Mouse (Mus musculus) embryonic facial prominence, embryonic 11.5 days (tissue): Measurements from ENCODE around the gene Atg2b. TPM values are rescaled to one million over a fixed set of nuclear protein-coding genes. Genes with fewer than 3 reads are reported as not detected.

Experiments
- ATAC-seq: fragments of 200-750 bp; cut with Nextera tagmentation; replicated peaks from 2 replicates; pipeline ENCODE4 v1.8.0; 2017; ENCODE audit warnings: low read depth; ENCODE audit not compliant: insufficient number of reproducible peaks, low FRiP score, low TSS enrichment
- DNase-seq: peaks from one replicate; pipeline ENCODE4 v3.0.0-alpha.2; 2015; ENCODE audit warnings: low spot score
- H3K27ac ChIP-seq: fragments of 300-500 bp; sonication (generic); replicated peaks from 2 replicates; pipeline ENCODE4 v1.5.1; 2014; ENCODE audit warnings: mild to moderate bottlenecking, low read depth, low read length, control low read depth
- H3K27me3 ChIP-seq: fragments of 300-500 bp; sonication (generic); 2 replicates; pipeline ENCODE4 v1.6.1; 2014; ENCODE audit warnings: mild to moderate bottlenecking, low read length, moderate library complexity, mixed read lengths; ENCODE audit not compliant: control insufficient read depth, insufficient read depth
- H3K36me3 ChIP-seq: fragments of 300-500 bp; sonication (generic); replicated peaks from 2 replicates; pipeline ENCODE4 v1.6.1; 2014; ENCODE audit warnings: low read depth, mild to moderate bottlenecking, low read length, moderate library complexity, mixed read lengths; ENCODE audit not compliant: control insufficient read depth, insufficient read depth
- H3K4me1 ChIP-seq: fragments of 300-500 bp; sonication (generic); 2 replicates; pipeline ENCODE4 v1.6.1; 2014; ENCODE audit warnings: low read length, mixed read lengths; ENCODE audit not compliant: control insufficient read depth, insufficient read depth
- H3K4me2 ChIP-seq: fragments of 300-500 bp; sonication (generic); 2 replicates; pipeline ENCODE4 v1.6.1; 2014; ENCODE audit warnings: low read depth, mild to moderate bottlenecking, control low read depth, low read length, moderate library complexity
- H3K4me3 ChIP-seq: fragments of 300-500 bp; sonication (generic); 2 replicates; pipeline ENCODE4 v1.5.1; 2014; ENCODE audit warnings: low read depth, low read length, control low read depth
- H3K9ac ChIP-seq: fragments of 300-500 bp; sonication (generic); replicated peaks from 2 replicates; pipeline ENCODE4 v1.6.1; 2014; ENCODE audit warnings: mild to moderate bottlenecking, control low read depth, low read length
- H3K9me3 ChIP-seq: fragments of 300-500 bp; sonication (generic); replicated peaks from 2 replicates; pipeline ENCODE4 v1.6.1; 2016; ENCODE audit warnings: mild to moderate bottlenecking, low read length, inconsistent platforms, mixed read lengths; ENCODE audit not compliant: control insufficient read depth
- WGBS: fragments of 180-500 bp; shearing (Covaris S2); extraction: QIAGEN DNeasy Blood & Tissue Kit; methylation state at CpG from one replicate; pipeline ENCODE4 v1.1.7; 2014; 5-methylcytosine and 5-hydroxymethylcytosine counted together
- polyA plus RNA-seq: library from polyadenylated mRNA; unstranded; fragments of >200 nt; fragmentation: Nextera tagmentation; extraction: Ambion mirVana; gene quantifications from 2 replicates; pipeline ENCODE4 v1.2.1, GENCODE M21; 2014

Gene Atg2b
- polyA plus RNA-seq, 1 experiment from 2014 or later, result 12.6 TPM

DNA sequence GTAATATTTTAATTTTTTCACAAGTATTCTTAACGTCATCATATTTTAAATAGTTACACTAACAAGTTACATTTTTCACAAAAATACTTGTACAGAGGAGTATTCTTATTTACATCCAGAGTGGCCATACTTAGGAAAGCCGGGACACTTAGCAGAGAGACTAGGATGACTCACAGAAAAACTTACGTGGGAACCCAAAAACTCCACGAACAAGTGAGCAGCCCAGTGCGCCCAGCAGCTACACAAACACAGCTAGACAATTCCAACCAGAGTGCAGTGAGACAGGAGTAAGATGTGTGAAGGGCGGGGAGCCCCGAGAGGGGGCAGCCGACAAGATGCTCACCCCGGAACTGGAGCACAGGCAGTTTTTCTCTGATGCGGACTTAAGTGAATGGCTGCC lies 71.5 kb downstream of the Atg2b start:
- no peaks in the 10 kb centered on the region for H3K9me3 ChIP-seq
- no peaks in the 10 kb centered on the region for H3K27me3 ChIP-seq
- H3K4me3 ChIP-seq, result no peak overlapping the region
- H3K4me1 ChIP-seq, result no peaks in the 10 kb centered on the region
- no peak overlapping the region for H3K4me2 ChIP-seq
- H3K27ac ChIP-seq, result no peak overlapping the region
- no peak for ATAC-seq
- 86% methylated on average over 10 of the region's 10 CpGs for WGBS
- no peaks in the 10 kb centered on the region; the same call in 1 of the 2 replicates for H3K36me3 ChIP-seq
- no peak overlapping the region for H3K9ac ChIP-seq
- DNase-seq, result no peak

DNA sequence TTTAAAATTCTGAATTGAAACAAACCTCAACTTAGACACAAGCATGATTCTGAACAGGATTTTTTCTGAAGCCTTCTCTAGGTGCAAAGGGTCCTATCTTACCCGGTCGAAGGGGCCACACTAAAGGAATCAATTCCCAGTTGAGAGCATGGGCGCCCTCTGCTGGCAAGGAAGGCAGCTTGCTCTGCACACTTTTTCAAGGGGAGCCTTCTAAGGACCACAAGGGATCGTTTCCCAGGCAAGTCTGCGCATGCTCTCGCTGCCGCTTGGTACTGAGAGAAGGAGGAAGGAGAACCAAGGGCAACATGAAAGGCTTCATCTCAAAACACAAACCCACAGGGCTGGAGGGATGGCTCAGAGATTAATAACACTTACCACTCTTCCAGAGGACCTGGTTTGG lies 73.3 kb downstream of the Atg2b start:
- DNase-seq (peak; percentile 90), ATAC-seq (0 out of 2 replicates have a peak, but pooled peaks have one; percentile 37)
- Histone ChIP-seq H3K4me3 (no peak overlapping the region), H3K27ac (no peak overlapping the region), H3K9ac (no peak overlapping the region), H3K9me3 (no peaks in the 10 kb centered on the region), H3K4me1 (no peaks in the 10 kb centered on the region), H3K36me3 (no peaks in the 10 kb centered on the region; the same call in 1 of the 2 replicates), H3K27me3 (no peaks in the 10 kb centered on the region), H3K4me2 (no peak overlapping the region)
- 17% methylated on average over 7 of the region's 7 CpGs for WGBS

DNA sequence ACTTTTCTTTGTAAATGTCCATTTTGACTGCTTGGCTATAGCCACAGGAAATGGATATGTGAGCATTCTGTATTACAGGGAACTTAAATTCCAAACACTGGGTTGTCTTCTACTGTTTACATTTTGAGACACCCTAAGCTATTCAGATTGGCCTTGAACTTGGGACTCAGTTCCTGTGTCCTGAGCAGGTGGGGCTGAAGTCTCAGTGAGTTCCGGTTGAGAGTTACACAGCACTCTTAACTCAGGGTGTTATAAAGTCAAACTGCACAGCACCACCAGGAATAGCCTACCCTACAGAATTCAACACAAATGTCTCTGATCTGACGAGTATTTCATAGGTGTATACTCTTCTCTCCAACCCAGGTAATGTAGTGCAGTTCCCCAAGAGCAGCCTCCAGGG lies 74.0 kb downstream of the Atg2b start:
- Histone ChIP-seq H3K9ac (no peak overlapping the region), H3K4me3 (no peak overlapping the region), H3K9me3 (no peaks in the 10 kb centered on the region), H3K4me2 (no peak overlapping the region), H3K27ac (no peak overlapping the region), H3K27me3 (no peaks in the 10 kb centered on the region), H3K36me3 (no peaks in the 10 kb centered on the region), H3K4me1 (no peaks in the 10 kb centered on the region)
- WGBS, result 93% methylated on average over 2 of the region's 2 CpGs
- ATAC-seq (no peak), DNase-seq (no peak)

DNA sequence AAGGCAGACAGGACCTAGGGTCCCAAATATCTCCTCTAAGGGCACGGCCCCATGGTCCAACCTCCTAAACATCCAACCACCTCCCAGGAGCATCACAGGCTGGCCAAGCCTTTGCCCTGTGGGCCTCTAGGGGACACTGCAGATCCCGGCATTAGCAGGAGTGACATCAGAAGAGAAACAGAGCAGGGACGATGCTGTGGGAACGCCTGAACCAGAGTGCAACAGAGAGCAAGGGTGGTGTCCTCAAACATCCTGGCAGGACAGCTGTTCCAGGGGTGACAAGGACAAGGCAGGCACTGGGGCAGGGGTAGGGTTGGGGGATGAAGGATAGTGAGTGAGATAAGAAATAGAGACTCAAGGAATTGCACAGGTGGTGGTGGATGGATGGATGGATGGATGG lies 78.1 kb downstream of the Atg2b start:
- Histone ChIP-seq H3K27ac (no peak overlapping the region), H3K4me2 (no peak overlapping the region), H3K9ac (no peak overlapping the region), H3K9me3 (no peaks in the 10 kb centered on the region), H3K4me3 (no peak overlapping the region), H3K4me1 (no peaks in the 10 kb centered on the region; the same call in 1 of the 2 replicates), H3K27me3 (no peaks in the 10 kb centered on the region), H3K36me3 (no peaks in the 10 kb centered on the region)
- DNase-seq (no peak), ATAC-seq (no peak)
- WGBS, result 78% methylated on average over 4 of the region's 4 CpGs

DNA sequence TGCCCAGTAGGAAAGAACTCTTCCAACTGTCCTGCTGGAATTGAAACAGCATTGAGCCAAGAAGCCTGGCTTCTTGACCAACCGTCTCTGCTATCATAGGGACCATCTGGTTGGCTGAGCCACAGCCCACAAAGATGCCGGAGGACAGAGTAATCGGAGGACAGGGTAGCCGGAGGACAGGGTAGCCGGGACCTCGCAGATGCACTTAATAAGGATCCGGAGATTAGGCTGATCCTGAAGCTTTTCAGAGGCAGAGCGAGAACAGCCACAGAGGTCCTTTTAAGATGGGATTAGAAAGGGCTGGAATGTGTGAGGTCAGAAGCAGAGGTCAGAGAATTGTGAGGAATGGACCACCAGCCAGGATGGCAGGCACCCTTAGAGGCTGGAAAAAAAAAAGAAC lies 79.8 kb downstream of the Atg2b start:
- H3K27me3 ChIP-seq, result no peaks in the 10 kb centered on the region
- H3K4me2 ChIP-seq, result no peak overlapping the region
- H3K36me3 ChIP-seq, result no peaks in the 10 kb centered on the region
- H3K27ac ChIP-seq, result no peak overlapping the region
- H3K9ac ChIP-seq, result no peak overlapping the region
- H3K4me3 ChIP-seq, result no peak overlapping the region
- no peaks in the 10 kb centered on the region for H3K9me3 ChIP-seq
- no peaks in the 10 kb centered on the region; the same call in 1 of the 2 replicates for H3K4me1 ChIP-seq
- 9% methylated on average over 8 of the region's 8 CpGs for WGBS
- no peak for ATAC-seq
- DNase-seq, result no peak

DNA sequence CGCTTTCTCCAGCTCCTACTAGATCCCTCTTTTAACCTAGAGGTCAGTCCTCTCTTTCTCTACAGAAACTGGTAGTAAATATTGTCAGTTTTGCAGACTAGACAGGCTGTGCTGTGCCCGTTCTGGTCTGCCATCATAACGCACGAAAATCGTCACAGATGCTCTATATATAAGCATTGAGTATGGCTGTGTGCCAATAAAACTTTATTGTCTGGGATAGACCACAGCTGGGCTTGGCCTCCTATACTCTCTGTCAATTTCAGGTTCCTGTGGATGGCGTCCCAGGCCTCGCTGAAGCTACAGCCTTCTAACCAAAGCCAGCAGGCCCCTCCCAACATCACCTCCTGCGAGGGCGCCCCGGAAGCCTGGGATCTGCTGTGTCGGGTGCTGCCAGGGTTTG lies 81.1 kb downstream of the Atg2b start:
- H3K4me1 ChIP-seq, result no peaks in the 10 kb centered on the region; the same call in 1 of the 2 replicates
- H3K9me3 ChIP-seq, result no peaks in the 10 kb centered on the region
- no peak overlapping the region for H3K27ac ChIP-seq
- H3K9ac ChIP-seq, result no peak overlapping the region
- no peaks in the 10 kb centered on the region for H3K36me3 ChIP-seq
- 92% methylated on average over 11 of the region's 11 CpGs for WGBS
- no peaks in the 10 kb centered on the region for H3K27me3 ChIP-seq
- DNase-seq (no peak), ATAC-seq (no peak)
- H3K4me2 ChIP-seq, result no peak overlapping the region
- no peak overlapping the region for H3K4me3 ChIP-seq

DNA sequence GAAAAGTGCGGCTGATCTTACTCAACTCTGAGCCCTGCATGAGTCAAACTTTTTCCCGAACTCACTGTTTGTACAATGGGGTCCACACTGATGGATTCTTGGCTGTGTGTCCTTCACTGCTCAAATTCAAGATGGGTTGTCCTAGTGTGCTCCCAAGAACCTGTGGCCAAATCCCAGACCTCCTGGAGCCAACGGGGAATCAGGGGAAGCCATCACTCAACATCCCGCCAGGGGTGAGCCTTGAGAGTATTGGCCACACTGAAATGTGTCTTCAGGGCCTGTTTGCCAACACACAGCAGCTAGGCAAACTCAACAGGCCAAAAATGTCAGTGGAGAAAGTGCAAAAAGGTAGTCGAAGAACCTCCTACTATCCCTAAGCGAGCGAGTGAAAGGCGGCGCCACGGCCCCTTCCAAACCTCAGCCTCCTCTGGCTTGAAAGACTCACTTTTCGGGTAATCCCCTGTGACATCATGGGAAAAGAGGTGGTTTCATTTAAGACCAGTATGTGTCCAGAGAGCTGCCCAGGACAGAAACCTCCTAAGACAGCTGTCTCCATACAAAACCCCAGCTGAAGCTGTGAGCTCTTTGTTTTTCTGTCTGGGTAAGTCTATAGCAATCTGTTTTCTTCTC lies 82.3 kb downstream of the Atg2b start, which contains the start of gene Bdkrb1:
Gene Bdkrb1, plus strand, starts transcription at position 505 of the 630 bp plus-strand sequence.
- no peak for DNase-seq
- no peaks in the 10 kb centered on the region; the same call in 1 of the 2 replicates for H3K4me1 ChIP-seq
- 86% methylated on average over 11 of the region's 11 CpGs for WGBS

DNA sequence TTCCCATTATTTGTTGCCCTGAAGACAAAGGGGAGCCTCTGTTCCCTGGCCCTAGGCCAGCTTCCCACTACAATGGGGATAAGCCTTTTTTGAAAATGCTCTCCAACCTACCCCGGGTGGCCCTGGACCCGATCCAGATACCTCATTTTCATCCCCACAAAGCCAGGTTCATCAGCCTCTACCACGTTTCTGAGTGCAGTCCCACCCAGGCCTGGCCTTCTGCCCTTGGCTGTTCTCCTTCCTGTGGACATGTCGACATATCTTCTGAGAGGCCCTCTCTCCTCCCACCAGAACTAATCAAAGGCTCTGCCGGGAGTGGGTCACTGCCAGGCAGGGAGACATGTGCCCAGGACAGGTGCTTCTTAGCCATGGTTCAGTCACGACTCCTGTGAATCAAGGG lies 83.4 kb downstream of the Atg2b start:
- no peak overlapping the region for H3K4me2 ChIP-seq
- H3K27me3 ChIP-seq, result no peaks in the 10 kb centered on the region
- no peak overlapping the region for H3K9ac ChIP-seq
- H3K36me3 ChIP-seq, result no peaks in the 10 kb centered on the region
- H3K9me3 ChIP-seq, result no peaks in the 10 kb centered on the region
- DNase-seq (no peak), ATAC-seq (no peak)
- no peak overlapping the region for H3K4me3 ChIP-seq
- 82% methylated on average over 6 of the region's 6 CpGs for WGBS
- no peak overlapping the region for H3K27ac ChIP-seq
- no peaks in the 10 kb centered on the region; the same call in 1 of the 2 replicates for H3K4me1 ChIP-seq

More for the DNA sequence above, 82.3 kb downstream of the Atg2b start, which contains the start of gene Bdkrb1:
- Histone ChIP-seq H3K9ac (no peak within 1 kb of the TSS), H3K27ac (no peak within 1 kb of the TSS), H3K27me3 (no peaks in the 10 kb centered on the region), H3K36me3 (no peaks in the 10 kb centered on the region), H3K4me3 (no peak within 1 kb of the TSS), H3K9me3 (no peaks in the 10 kb centered on the region), H3K4me2 (no peak within 1 kb of the TSS)
- ATAC-seq, result no peak
